Mouse (Mus musculus) liver, adult 2 months (tissue): ENCODE measurements around the gene Igdcc4. TPM values are rescaled to one million over a fixed set of nuclear protein-coding genes. Genes with fewer than 3 reads are reported as not detected.

ENCODE experiments used
- DNase-seq: peaks from one replicate; pipeline ENCODE4 v3.0.0-alpha.2; 2011; ENCODE audit warnings: low read depth, low spot score; ENCODE audit errors: extremely low read depth
- H3K27ac ChIP-seq: fragments of 200-500 bp; replicated peaks from 2 replicates; pipeline ENCODE4 v1.5.1; 2012; ENCODE audit warnings: low read depth, mild to moderate bottlenecking, control low read depth, inconsistent platforms, low read length; ENCODE audit not compliant: insufficient read depth
- H3K27me3 ChIP-seq: fragments of 200-500 bp; 2 replicates; pipeline ENCODE4 v1.6.1; 2012; ENCODE audit warnings: mild to moderate bottlenecking, moderate library complexity, low read length, inconsistent platforms; ENCODE audit not compliant: control insufficient read depth, insufficient read depth
- H3K36me3 ChIP-seq: fragments of 200-500 bp; 2 replicates; pipeline ENCODE4 v1.6.1; 2012; ENCODE audit warnings: low read length, inconsistent platforms; ENCODE audit not compliant: control insufficient read depth, insufficient read depth
- H3K4me1 ChIP-seq: fragments of 200-500 bp; 2 replicates; pipeline ENCODE4 v1.6.1; 2011; ENCODE audit warnings: low read length; ENCODE audit not compliant: control insufficient read depth, insufficient read depth
- H3K4me3 ChIP-seq: fragments of 200-500 bp; 2 replicates; pipeline ENCODE4 v1.5.1; 2011; ENCODE audit warnings: low read depth, mild to moderate bottlenecking, control low read depth, low read length, moderate library complexity; ENCODE audit not compliant: insufficient read depth
- H3K79me2 ChIP-seq: fragments of 200-500 bp; 2 replicates; pipeline ENCODE4 v1.6.1; 2012; ENCODE audit warnings: inconsistent platforms, mild to moderate bottlenecking, low read length, moderate library complexity; ENCODE audit not compliant: control insufficient read depth, insufficient read depth
- H3K9ac ChIP-seq: fragments of 200-500 bp; 2 replicates; pipeline ENCODE4 v1.6.1; 2012; ENCODE audit warnings: low read depth, mild to moderate bottlenecking, control low read depth, inconsistent platforms, low read length
- CTCF ChIP-seq: fragments of 200-500 bp; IDR thresholded peaks from 2 replicates; pipeline ENCODE4 v1.5.1; 2011; ENCODE audit warnings: low read depth, low read length, control low read depth
- POLR2A ChIP-seq: fragments of 200-500 bp; IDR thresholded peaks from 2 replicates; pipeline ENCODE4 v1.6.1; 2011; ENCODE audit warnings: low read length, control low read depth; ENCODE audit not compliant: insufficient read depth; ENCODE audit errors: extremely low read depth
- WGBS: fragments of 180-500 bp; shearing (Covaris S2); methylation state at CpG from one replicate; pipeline ENCODE4 v1.1.7; 2018; 5-methylcytosine and 5-hydroxymethylcytosine counted together
- polyA plus RNA-seq: library from polyadenylated mRNA; depleted of rRNA; stranded (reverse); fragments of >200 nt; gene quantifications from 2 replicates; pipeline ENCODE4 v1.2.3, GENCODE M21; 2012
- total RNA-seq: library from RNA; depleted of rRNA; stranded (reverse); fragments of >200 nt; gene quantifications from 2 replicates; pipeline ENCODE4 v1.2.3, GENCODE M21; 2014

The Igdcc4 gene
- total and polyA plus RNA-seq, 2 experiments, result 0.12 to 0.18 TPM

- Histone ChIP-seq H3K4me3 (no peak overlapping the region), H3K27ac (no peak overlapping the region), H3K36me3 (no peaks in the 10 kb centered on the region), H3K9ac (no peak overlapping the region), H3K79me2 (no peaks in the 10 kb centered on the region), H3K4me1 (0 out of 2 replicates have a peak, but pooled peaks cover 3% of the 10 kb centered on the region), H3K27me3 (peaks cover 11% of the 10 kb centered on the region)
- DNase-seq, result no peak
- 92% methylated on average over 4 of the region's 4 CpGs for WGBS
- no peak for TF ChIP-seq POLR2A
- no peak for TF ChIP-seq CTCF
These were observed 5.5 kb downstream of the Igdcc4 start for GRCm38 (mm10) chr9:65106821-65107220.

GRCm38 (mm10) chr9:65107893-65108292, 6.6 kb downstream of the Igdcc4 start:
- H3K27me3 ChIP-seq, result peaks cover 2% of the 10 kb centered on the region; the same call in 1 of the 2 replicates
- no peak overlapping the region for H3K27ac ChIP-seq
- no peaks in the 10 kb centered on the region for H3K4me1 ChIP-seq
- no peaks in the 10 kb centered on the region for H3K36me3 ChIP-seq
- TF ChIP-seq CTCF (no peak), POLR2A (no peak)
- no peak overlapping the region for H3K4me3 ChIP-seq
- no peaks in the 10 kb centered on the region for H3K79me2 ChIP-seq
- no peak for DNase-seq
- WGBS, result 77% methylated on average over 1 of the region's 1 CpGs
- H3K9ac ChIP-seq, result no peak overlapping the region

- no peaks in the 10 kb centered on the region for H3K4me1 ChIP-seq
- no peaks in the 10 kb centered on the region for H3K27me3 ChIP-seq
- no peaks in the 10 kb centered on the region for H3K79me2 ChIP-seq
- no peak for DNase-seq
- no peaks in the 10 kb centered on the region for H3K36me3 ChIP-seq
- WGBS, result 43% methylated on average over 24 of the region's 24 CpGs
- no peak overlapping the region for H3K4me3 ChIP-seq
- H3K9ac ChIP-seq, result no peak overlapping the region
- H3K27ac ChIP-seq, result no peak overlapping the region
- TF ChIP-seq CTCF (no peak), POLR2A (no peak)
These were observed 8.1 kb downstream of the Igdcc4 start for GRCm38 (mm10) chr9:65109132-65110072.

- no peak for DNase-seq
- Histone ChIP-seq H3K79me2 (no peaks in the 10 kb centered on the region), H3K27me3 (no peaks in the 10 kb centered on the region), H3K27ac (no peak overlapping the region), H3K4me3 (no peak overlapping the region), H3K4me1 (no peaks in the 10 kb centered on the region), H3K36me3 (no peaks in the 10 kb centered on the region), H3K9ac (no peak overlapping the region)
- no peak for TF ChIP-seq POLR2A
- TF ChIP-seq CTCF, result no peak
- 82% methylated on average over 5 of the region's 5 CpGs for WGBS
These were observed 10.4 kb downstream of the Igdcc4 start for GRCm38 (mm10) chr9:65111698-65112097.

- Histone ChIP-seq H3K27me3 (no peaks in the 10 kb centered on the region), H3K36me3 (no peaks in the 10 kb centered on the region), H3K4me3 (no peak overlapping the region), H3K4me1 (no peaks in the 10 kb centered on the region), H3K79me2 (no peaks in the 10 kb centered on the region), H3K27ac (no peak overlapping the region), H3K9ac (no peak overlapping the region)
- DNase-seq, result no peak
- WGBS, result 93% methylated on average over 2 of the region's 2 CpGs
- TF ChIP-seq POLR2A, result no peak
- TF ChIP-seq CTCF, result no peak
These were observed 12.4 kb downstream of the Igdcc4 start for GRCm38 (mm10) chr9:65113694-65114093.

DNA sequence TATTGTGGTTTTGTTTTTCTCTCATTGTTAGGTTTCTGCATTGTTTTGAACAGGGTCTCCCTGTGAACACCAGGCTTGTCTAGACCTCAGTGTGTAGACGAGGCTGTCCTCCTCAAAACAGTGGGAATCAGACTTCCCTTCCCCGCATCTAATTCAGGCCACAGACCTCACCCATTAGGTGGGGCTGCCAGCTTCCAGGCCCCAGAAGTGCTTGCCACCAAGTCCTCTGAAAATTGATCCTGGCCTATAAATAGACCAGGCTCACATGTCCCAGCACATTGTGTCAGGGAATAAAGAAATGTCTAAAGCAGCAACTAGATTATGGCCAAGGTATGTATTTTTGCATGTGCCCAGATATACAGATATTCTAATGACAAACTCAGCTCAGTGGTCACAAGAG, 14.6 kb downstream of the Igdcc4 start:
- TF ChIP-seq POLR2A (no peak), CTCF (no peak)

More for the DNA sequence above, 14.6 kb downstream of the Igdcc4 start:
- 92% methylated on average over 2 of the region's 2 CpGs for WGBS
- Histone ChIP-seq H3K27me3 (no peaks in the 10 kb centered on the region), H3K79me2 (no peaks in the 10 kb centered on the region), H3K4me1 (no peaks in the 10 kb centered on the region), H3K9ac (no peak overlapping the region), H3K27ac (no peak overlapping the region), H3K4me3 (no peak overlapping the region), H3K36me3 (no peaks in the 10 kb centered on the region)
- DNase-seq, result no peak
